Mouse (Mus musculus): ENCODE measurements around the gene Tbc1d14.
A peak's percentile ranks its signal among the peaks of the same experiment; 100 is the strongest.

- TF ChIP-seq CTCF (IDR thresholded peaks at IDR 0.05; ENCODE audit: low read depth, low read length), result no peak
- no peak for TF ChIP-seq GATA1 (IDR thresholded peaks at IDR 0.05; ENCODE audit: borderline replicate concordance, low read length)
- TF ChIP-seq POLR2AphosphoS5 (IDR thresholded peaks at IDR 0.05; ENCODE audit: insufficient replicate concordance, low read depth, low read length), result 0 out of 2 replicates have a peak, but pooled peaks have one; percentile 59
- TF ChIP-seq TAL1 (conservative IDR thresholded peaks at IDR 0.05; ENCODE audit: low read depth, low read length), result peak; percentile 65
- no peak for TF ChIP-seq GATA2 (IDR thresholded peaks at IDR 0.05; ENCODE audit: borderline replicate concordance, low read depth, low read length)
These were observed 4.6 kb upstream of the Tbc1d14 start for GRCm38 (mm10) chr5:36597653-36598052.

Measured in G1E (cell line).